Mouse (Mus musculus) adrenal gland, adult 2 months (tissue): ENCODE measurements at regions not wholly inside any gene's neighbourhood (a gene's known extent, or its start where the extent isn't known, plus 50 kb on each side); places are given as distances from the start of the nearest gene placed in this dataset.

Experiments used
- DNase-seq: peaks from one replicate; pipeline ENCODE4 v3.0.0; 2021

DNA sequence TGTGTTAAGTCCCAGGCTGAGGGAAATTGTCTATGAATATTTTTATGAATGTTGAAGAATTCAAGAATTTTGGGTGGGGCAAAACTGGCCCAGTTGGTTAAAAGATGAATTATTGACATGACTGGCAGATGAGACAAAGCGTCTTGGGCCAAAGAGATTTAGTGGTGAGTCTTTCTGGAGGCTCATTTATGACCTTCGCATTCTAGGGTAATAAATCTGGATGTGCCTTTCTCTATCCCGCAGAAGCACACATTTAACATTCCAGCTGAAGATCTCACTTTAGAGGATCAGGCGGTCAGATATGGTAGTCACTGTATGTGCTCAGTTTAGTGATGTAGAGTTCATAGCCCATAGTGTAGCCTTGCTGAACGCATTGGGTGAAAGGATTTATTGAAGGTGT, 296.9 kb upstream of the Gm21798 start:
- DNase-seq = peak; percentile 17

GRCm38 (mm10) chr15:64532260-64533120, 285.0 kb upstream of the Gm21798 start:
- DNase-seq = peak; percentile 62

DNA sequence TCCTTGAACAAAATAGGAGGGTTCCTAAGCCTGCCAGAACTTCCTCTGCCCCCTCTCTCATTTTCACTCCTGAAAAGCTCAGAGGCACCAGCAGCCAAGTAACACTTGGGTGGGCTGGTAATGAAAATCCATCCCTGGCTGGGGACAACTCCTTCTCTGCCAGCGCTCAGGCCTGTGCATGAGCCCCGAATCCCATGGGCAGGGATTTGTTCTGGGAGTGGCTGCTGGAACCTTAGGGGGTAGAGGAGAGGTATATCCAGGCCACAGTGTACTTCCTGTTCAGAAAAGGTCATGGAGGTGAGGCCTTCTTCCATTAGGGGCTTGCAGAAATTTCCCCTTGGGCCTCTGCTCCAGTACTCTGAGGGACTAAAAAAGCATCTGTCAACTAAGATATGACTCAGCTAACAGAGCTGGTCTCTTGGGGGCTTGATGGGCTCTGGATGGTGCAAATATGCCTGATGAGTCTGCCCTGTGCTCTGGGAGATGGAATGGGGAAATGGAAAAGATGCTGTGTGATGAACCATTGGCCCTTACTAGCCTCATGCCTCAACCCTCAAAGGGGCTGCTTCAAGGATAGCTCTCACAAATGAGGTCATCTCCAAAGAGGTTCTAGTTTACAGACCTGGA, 284.2 kb upstream of the Gm21798 start:
- DNase-seq = no peak

DNA sequence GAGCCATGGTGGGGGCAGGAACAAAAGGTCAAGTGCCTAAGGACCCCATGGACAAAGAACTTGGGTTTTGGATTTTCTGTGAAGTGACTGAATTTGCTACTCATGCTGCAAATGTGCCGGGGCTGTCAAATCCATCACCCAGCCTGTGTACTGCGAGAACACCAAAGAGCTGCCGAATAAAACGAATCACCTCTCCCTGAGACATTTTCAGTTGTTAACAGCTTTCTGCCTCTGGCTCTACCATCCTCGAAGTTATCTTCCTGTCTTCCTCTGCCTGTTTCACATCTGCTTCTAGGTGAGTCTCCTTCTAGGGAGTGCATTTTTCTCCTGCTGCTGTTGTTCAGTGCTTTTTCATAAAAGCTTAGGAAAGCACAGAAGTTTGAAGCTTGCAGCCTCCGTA, 283.3 kb upstream of the Gm21798 start:
- DNase-seq = no peak

DNA sequence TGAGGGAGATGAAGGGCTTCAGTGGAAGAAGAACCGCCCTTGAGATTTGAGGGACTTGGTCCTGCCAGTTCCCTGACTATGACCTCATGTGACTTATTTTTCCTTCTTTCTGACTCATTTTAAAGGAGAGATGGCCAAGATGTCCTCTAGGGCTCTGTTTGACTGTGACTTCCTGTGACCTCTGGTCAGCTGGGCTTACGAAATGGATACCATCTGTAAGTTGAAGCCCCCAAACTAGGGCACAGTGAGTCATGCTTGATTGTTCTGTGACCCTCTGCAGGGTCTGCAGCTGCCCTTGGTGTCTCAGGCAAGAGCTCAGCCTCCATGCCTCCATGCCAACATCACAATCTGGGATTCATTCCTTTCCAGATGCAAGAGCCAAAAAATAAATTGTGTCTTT, 282.3 kb upstream of the Gm21798 start:
- no peak for DNase-seq

- no peak for DNase-seq
These were observed 276.1 kb upstream of the Gm21798 start for GRCm38 (mm10) chr15:64541395-64541794.

- peak; percentile 62 for DNase-seq
These were observed 275.1 kb upstream of the Gm21798 start for GRCm38 (mm10) chr15:64542250-64542901.

- DNase-seq = no peak
These were observed 274.6 kb upstream of the Gm21798 start for GRCm38 (mm10) chr15:64542908-64543307.

GRCm38 (mm10) chr15:64546035-64546434, 271.5 kb upstream of the Gm21798 start:
- DNase-seq = no peak

DNA sequence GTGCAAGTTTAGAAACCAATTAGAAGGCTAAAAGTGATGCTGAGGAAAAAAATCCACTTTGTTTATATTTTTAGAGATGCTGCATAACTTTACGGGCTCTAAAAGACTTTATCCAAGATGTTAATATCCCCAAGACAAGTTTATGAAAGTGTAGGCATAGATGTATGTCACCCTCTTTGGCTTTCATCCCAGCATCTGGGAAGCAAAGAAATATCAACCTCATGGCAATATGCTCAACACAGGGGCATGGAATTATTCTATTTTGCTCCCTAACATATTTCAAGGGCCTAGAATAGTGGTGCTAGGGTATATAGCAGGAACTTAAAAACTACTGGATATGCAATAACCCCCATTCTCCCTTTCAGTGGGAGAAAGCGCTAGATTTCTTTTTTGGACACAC, 260.0 kb upstream of the Gm21798 start:
- no peak for DNase-seq

GRCm38 (mm10) chr15:64558220-64558619, 259.3 kb upstream of the Gm21798 start:
- DNase-seq = no peak

- no peak for DNase-seq
These were observed 254.9 kb upstream of the Gm21798 start for GRCm38 (mm10) chr15:64562431-64563111.

DNA sequence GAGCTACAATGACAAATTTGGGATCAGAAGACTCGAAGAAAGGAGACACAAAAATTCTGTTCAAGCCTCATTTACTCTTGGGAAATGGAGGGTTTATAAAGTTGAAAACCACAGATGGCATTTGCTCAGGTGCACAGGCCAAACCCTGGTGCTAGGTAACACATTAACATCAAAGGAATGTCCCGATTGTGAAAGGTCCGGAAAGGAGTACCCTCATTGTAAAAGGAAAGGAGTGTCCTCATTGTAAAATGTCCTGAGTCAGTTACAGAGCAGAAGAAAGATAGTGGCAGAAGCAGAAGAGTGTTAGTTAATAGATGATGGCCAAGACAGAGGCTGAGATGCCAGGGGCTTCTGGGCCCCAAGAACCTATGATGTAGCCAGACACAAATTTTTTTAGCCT, 252.8 kb upstream of the Gm21798 start:
- no peak for DNase-seq

- no peak for DNase-seq
These were observed 240.5 kb upstream of the Gm21798 start for GRCm38 (mm10) chr15:64576891-64577535.

DNA sequence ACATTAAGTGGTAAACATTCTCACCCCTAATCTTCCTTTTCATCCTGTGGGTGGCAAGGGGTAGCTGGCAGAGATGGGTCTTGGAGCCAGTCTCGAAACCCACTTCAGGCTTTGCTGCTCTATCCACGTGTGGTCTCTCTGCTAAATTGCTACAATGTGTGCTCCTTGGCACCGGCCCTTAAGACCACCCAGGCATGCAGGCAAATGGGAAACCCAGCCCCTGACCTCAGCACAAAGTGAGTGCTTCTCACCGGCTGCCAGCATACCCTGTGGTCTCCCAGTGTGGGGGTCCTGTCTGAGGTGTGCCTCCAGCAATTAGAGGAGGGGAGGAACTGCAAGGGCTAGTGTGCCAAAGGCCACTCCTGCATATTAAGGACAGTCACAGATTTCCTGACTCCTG, 238.5 kb upstream of the Gm21798 start:
- DNase-seq = no peak

DNA sequence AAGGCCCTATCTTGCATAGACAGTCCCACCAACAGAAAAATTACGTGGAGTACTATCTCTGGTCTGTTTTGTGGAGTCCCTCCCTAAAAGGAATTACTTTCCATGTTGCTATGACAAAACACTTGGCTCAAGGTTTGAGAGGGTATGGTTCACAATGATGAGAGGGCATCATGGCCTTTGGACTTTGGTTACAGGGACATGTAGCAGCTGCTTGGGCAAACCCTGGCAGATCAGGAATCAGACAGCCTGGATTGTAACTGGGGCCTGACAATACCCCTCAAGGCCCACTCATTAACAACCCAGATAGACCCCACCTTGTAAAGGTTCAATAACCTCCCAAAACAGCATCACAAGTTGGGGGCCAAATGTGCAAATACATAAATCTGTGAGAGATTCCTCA, 237.0 kb upstream of the Gm21798 start:
- DNase-seq = no peak

GRCm38 (mm10) chr15:64581046-64581445, 236.4 kb upstream of the Gm21798 start:
- peak; percentile 12 for DNase-seq

DNA sequence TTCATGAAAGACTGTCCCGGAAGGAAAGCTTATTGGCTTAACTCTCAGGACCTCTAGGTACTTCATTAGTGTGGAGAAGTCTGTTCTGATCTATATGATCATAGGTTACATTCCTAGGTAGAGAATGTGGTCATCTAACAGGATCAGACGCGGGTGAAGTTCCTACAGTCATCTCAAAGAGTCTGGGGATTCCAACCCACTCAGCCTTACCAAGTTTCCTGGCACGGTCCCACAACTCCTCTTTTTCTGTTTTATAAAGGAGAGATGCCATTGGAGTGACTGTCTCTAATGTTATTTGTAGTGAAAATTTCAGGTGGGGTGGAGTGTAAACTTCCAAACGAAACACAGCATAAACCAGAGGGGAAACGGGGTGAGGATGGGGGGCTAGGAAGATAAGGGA, 233.4 kb upstream of the Gm21798 start:
- DNase-seq = no peak

GRCm38 (mm10) chr15:64586776-64587175, 230.7 kb upstream of the Gm21798 start:
- no peak for DNase-seq

GRCm38 (mm10) chr15:64590092-64590881, 227.2 kb upstream of the Gm21798 start:
- no peak for DNase-seq

DNA sequence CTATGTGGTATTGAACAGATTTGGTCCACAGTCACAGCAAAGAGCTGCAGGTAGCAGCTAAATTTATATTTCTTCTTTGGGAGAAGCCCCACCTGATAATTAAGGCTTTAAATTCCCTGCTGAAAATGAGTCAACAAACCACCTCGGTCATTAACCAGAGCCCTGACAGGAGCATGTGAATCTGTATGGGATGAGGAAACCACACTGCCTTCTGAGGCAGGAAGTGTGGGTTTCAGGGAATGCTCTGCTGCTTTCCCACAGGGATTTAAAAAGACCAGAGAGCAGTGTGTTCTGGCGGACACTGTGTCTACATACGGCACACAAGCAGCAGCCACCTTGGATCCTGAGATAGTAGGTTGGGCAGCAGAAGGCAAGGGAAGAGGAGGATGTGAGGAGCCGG, 204.0 kb upstream of the Gm21798 start:
- no peak for DNase-seq
